Mouse (Mus musculus) midbrain, embryonic 11.5 days (tissue): ENCODE measurements around the gene D13Ertd608e. TPM values are rescaled to one million over a fixed set of nuclear protein-coding genes. Genes with fewer than 3 reads are reported as not detected.
"Not testable (repeated sequence)": the region's sequence is repeated elsewhere in the genome, so short reads cannot be mapped to it uniquely, and the experiment has no call there.

Experiments
- ATAC-seq: fragments of 200-750 bp; cut with Nextera tagmentation; 2 replicates; pipeline ENCODE4 v1.8.0; 2017; ENCODE audit warnings: moderate TSS enrichment, moderate library complexity; ENCODE audit not compliant: low FRiP score
- DNase-seq: peaks from one replicate; pipeline ENCODE4 v3.0.0; 2015; ENCODE audit warnings: low spot score; ENCODE audit errors: missing footprints
- H3K27ac ChIP-seq: fragments of 300-500 bp; sonication (generic); 2 replicates; pipeline ENCODE4 v1.5.1; 2014; ENCODE audit warnings: low read depth, low read length
- H3K27me3 ChIP-seq: fragments of 300-500 bp; sonication (generic); 2 replicates; pipeline ENCODE4 v1.6.1; 2014; ENCODE audit warnings: mild to moderate bottlenecking, low read length, moderate library complexity, mixed read lengths; ENCODE audit not compliant: control insufficient read depth, insufficient read depth
- H3K36me3 ChIP-seq: fragments of 300-500 bp; sonication (generic); 2 replicates; pipeline ENCODE4 v1.6.1; 2014; ENCODE audit warnings: mild to moderate bottlenecking, low read length, moderate library complexity, mixed read lengths; ENCODE audit not compliant: control insufficient read depth, insufficient read depth
- H3K4me1 ChIP-seq: fragments of 300-500 bp; sonication (generic); 2 replicates; pipeline ENCODE4 v1.6.1; 2014; ENCODE audit warnings: low read length; ENCODE audit not compliant: control insufficient read depth, insufficient read depth
- H3K4me2 ChIP-seq: fragments of 300-500 bp; sonication (generic); 2 replicates; pipeline ENCODE4 v1.6.1; 2014; ENCODE audit warnings: mild to moderate bottlenecking, moderate library complexity
- H3K4me3 ChIP-seq: fragments of 300-500 bp; sonication (generic); 2 replicates; pipeline ENCODE4 v1.5.1; 2014; ENCODE audit warnings: low read depth, low read length
- H3K9ac ChIP-seq: fragments of 300-500 bp; sonication (generic); 2 replicates; pipeline ENCODE4 v1.6.1; 2014; ENCODE audit warnings: low read length
- H3K9me3 ChIP-seq: fragments of 300-500 bp; sonication (generic); 2 replicates; pipeline ENCODE4 v1.6.1; 2016; ENCODE audit warnings: low read length; ENCODE audit not compliant: control insufficient read depth
- WGBS: fragments of 180-500 bp; shearing (Covaris S2); extraction: QIAGEN DNeasy Blood & Tissue Kit; methylation state at CpG from one replicate; pipeline ENCODE4 v1.1.7; 2014; 5-methylcytosine and 5-hydroxymethylcytosine counted together
- polyA plus RNA-seq: library from polyadenylated mRNA; unstranded; fragments of >200 nt; fragmentation: Nextera tagmentation; extraction: Ambion mirVana; gene quantifications from 2 replicates; pipeline ENCODE4 v1.2.1, GENCODE M21; 2014

Gene D13Ertd608e
- polyA plus RNA-seq, 1 experiment from 2014 or later = not detected

GRCm38 (mm10) chr13:119894685-119895084 lies 58.9 kb downstream of the D13Ertd608e start, which contains the start of gene Tcstv1:
Tcstv1 (minus strand) TSS chr13:119894785.
- WGBS = 85% methylated on average over 3 of the region's 3 CpGs
- H3K9me3 ChIP-seq, H3K4me3 ChIP-seq, H3K4me2 ChIP-seq, DNase-seq, H3K4me1 ChIP-seq, H3K36me3 ChIP-seq, ATAC-seq, H3K27ac ChIP-seq, H3K9ac ChIP-seq, H3K27me3 ChIP-seq: not testable (repeated sequence)

Other genes with a start within 250 kb of the D13Ertd608e start
- gene Ccl28, start 212.2 kb upstream of the D13Ertd608e start, polyA plus RNA-seq = 0.10 and 0.17 TPM in 2 replicates
- 516 and 569 TPM in 2 replicates for gene Hmgcs1, start 145.6 kb upstream of the D13Ertd608e start, polyA plus RNA-seq
- 1.9 and 2.4 TPM in 2 replicates for gene Nim1k, start 80.1 kb upstream of the D13Ertd608e start, polyA plus RNA-seq
- 44.2 and 49.4 TPM in 2 replicates for gene Zfp131, start 45.1 kb upstream of the D13Ertd608e start, polyA plus RNA-seq
- gene AF067063, start 5.8 kb upstream of the D13Ertd608e start, polyA plus RNA-seq = not detected in 2 replicates
- not detected in 2 replicates for gene Tcstv1, start 58.8 kb downstream of the D13Ertd608e start, polyA plus RNA-seq
- gene Gm21761, start 93.3 kb downstream of the D13Ertd608e start, polyA plus RNA-seq = not detected in 2 replicates
- not detected in 2 replicates for gene B020031M17Rik, start 114.8 kb downstream of the D13Ertd608e start, polyA plus RNA-seq
- not detected in 2 replicates for gene Gm36079, start 191.0 kb downstream of the D13Ertd608e start, polyA plus RNA-seq
- gene Gm21188, start 216.2 kb downstream of the D13Ertd608e start, polyA plus RNA-seq = not detected in 2 replicates